8 mouse cellular contexts compared by ENCODE assay signal in genomic region chr10:100152821-100153220, GRCm38 (mm10).
DNase-seq lines count a peak whose midpoint lies in the region; ATAC-seq and TF ChIP-seq lines count a peak whose summit lies in the region.

No protein-coding gene starts in this region.

- peak; percentile 66 for TF ChIP-seq CTCF in heart, postnatal 0 days (IDR thresholded peaks at IDR 0.05; ENCODE audit: low read depth)
- 0 out of 2 replicates have a peak, but pooled peaks have one; percentile 8 for TF ChIP-seq CTCF in E14TG2a.4 (conservative IDR thresholded peaks at IDR 0.05; ENCODE audit: low read length)

- 44% methylated on average over 5 of the region's 5 CpGs for WGBS in heart, postnatal 0 days
- 46% methylated on average over 5 of the region's 5 CpGs for WGBS in forebrain, embryonic 13.5 days
- 54% methylated on average over 5 of the region's 5 CpGs for WGBS in limb, embryonic 13.5 days

- intact Hi-C loops in heart, postnatal 14 days (cut with DNase I), result loop anchor here (5.0 to 10.0 kb wide), 2 partner anchors 136 to 318 kb away; partner anchors contain the start of gene Kitl

- no peaks in the 10 kb centered on the region for H3K9me3 ChIP-seq in heart, postnatal 0 days (replicated peaks; ENCODE audit: control insufficient read depth, low read length)
- no peaks in the 10 kb centered on the region for H3K9me3 ChIP-seq in E14TG2a.4 (ENCODE audit: low read length)
- H3K9me3 ChIP-seq in forebrain, embryonic 13.5 days (replicated peaks), result no peaks in the 10 kb centered on the region
- H3K9me3 ChIP-seq in limb, embryonic 13.5 days, result no peaks in the 10 kb centered on the region

- no peak overlapping the region for H3K27ac ChIP-seq in heart, postnatal 0 days (ENCODE audit: low read depth)
- H3K27ac ChIP-seq in forebrain, embryonic 13.5 days, result no peak overlapping the region
- no peak overlapping the region for H3K27ac ChIP-seq in limb, embryonic 13.5 days

- no peak for ATAC-seq in heart, postnatal 0 days (ENCODE audit: insufficient read depth, low read depth)
- peak; percentile 85 for ATAC-seq in forebrain, embryonic 13.5 days
- peak; percentile 67 for ATAC-seq in limb, embryonic 13.5 days (ENCODE audit: low FRiP score, low read depth)

- no peak overlapping the region for H3K4me3 ChIP-seq in heart, postnatal 0 days (ENCODE audit: low read depth, low read length)
- H3K4me3 ChIP-seq in E14TG2a.4 (replicated peaks; ENCODE audit: low read length), result no peak overlapping the region
- H3K4me3 ChIP-seq in forebrain, embryonic 13.5 days, result no peak overlapping the region
- no peak overlapping the region for H3K4me3 ChIP-seq in limb, embryonic 13.5 days

- no peak for DNase-seq in heart, postnatal 0 days (ENCODE audit: low spot score)
- DNase-seq in heart, postnatal 14 days, result no peak
- no peak for DNase-seq in ovary, adult 18-20 months (ENCODE audit: low spot score)
- no peak for DNase-seq in ovary, postnatal 14 days (ENCODE audit: low spot score)
- no peak for DNase-seq in gastrocnemius, adult 8-10 months (ENCODE audit: low spot score in 2 of 2)

- no peaks in the 10 kb centered on the region for H3K27me3 ChIP-seq in heart, postnatal 0 days (ENCODE audit: control insufficient read depth, insufficient read depth, low read length)
- H3K27me3 ChIP-seq in E14TG2a.4 (ENCODE audit: insufficient read depth, low read length), result no peaks in the 10 kb centered on the region
- H3K27me3 ChIP-seq in forebrain, embryonic 13.5 days, result no peaks in the 10 kb centered on the region
- no peaks in the 10 kb centered on the region for H3K27me3 ChIP-seq in limb, embryonic 13.5 days

- no peak overlapping the region for H3K9ac ChIP-seq in heart, postnatal 0 days (replicated peaks; ENCODE audit: low read depth, low read length)
- no peak overlapping the region for H3K9ac ChIP-seq in forebrain, embryonic 13.5 days
- no peak overlapping the region for H3K9ac ChIP-seq in limb, embryonic 13.5 days

- no peak overlapping the region for H3K4me2 ChIP-seq in heart, postnatal 0 days (ENCODE audit: low read depth, low read length)
- H3K4me2 ChIP-seq in forebrain, embryonic 13.5 days, result no peak overlapping the region
- no peak overlapping the region for H3K4me2 ChIP-seq in limb, embryonic 13.5 days (replicated peaks)

- H3K36me3 ChIP-seq in heart, postnatal 0 days (replicated peaks; ENCODE audit: control insufficient read depth, insufficient read depth, low read length), result no peaks in the 10 kb centered on the region
- H3K36me3 ChIP-seq in E14TG2a.4 (ENCODE audit: insufficient read depth, low read length), result no peaks in the 10 kb centered on the region
- H3K36me3 ChIP-seq in forebrain, embryonic 13.5 days (ENCODE audit: poor library complexity, severe bottlenecking), result no peaks in the 10 kb centered on the region
- H3K36me3 ChIP-seq in limb, embryonic 13.5 days, result no peaks in the 10 kb centered on the region

- H3K4me1 ChIP-seq in heart, postnatal 0 days (ENCODE audit: control insufficient read depth, insufficient read depth), result no peaks in the 10 kb centered on the region
- H3K4me1 ChIP-seq in E14TG2a.4 (replicated peaks; ENCODE audit: low read depth, low read length), result no peaks in the 10 kb centered on the region
- H3K4me1 ChIP-seq in forebrain, embryonic 13.5 days, result no peaks in the 10 kb centered on the region
- H3K4me1 ChIP-seq in limb, embryonic 13.5 days, result peaks cover 17% of the 10 kb centered on the region

- TF ChIP-seq EP300 in heart, postnatal 0 days (IDR thresholded peaks at IDR 0.05; ENCODE audit: low read depth), result no peak
